Mouse (Mus musculus) regulatory T cell (primary cell): ENCODE results near the gene Lrrc46.

Experiments
- in situ Hi-C: fragments of 300-600 bp; cut with MboI, MseI; formaldehyde crosslinking; loops from one replicate; pipeline ENCODE4 v1.15.1; 2025; ENCODE audit warnings: high pct_unique_total_duplicates

Lrrc46 gene

DNA sequence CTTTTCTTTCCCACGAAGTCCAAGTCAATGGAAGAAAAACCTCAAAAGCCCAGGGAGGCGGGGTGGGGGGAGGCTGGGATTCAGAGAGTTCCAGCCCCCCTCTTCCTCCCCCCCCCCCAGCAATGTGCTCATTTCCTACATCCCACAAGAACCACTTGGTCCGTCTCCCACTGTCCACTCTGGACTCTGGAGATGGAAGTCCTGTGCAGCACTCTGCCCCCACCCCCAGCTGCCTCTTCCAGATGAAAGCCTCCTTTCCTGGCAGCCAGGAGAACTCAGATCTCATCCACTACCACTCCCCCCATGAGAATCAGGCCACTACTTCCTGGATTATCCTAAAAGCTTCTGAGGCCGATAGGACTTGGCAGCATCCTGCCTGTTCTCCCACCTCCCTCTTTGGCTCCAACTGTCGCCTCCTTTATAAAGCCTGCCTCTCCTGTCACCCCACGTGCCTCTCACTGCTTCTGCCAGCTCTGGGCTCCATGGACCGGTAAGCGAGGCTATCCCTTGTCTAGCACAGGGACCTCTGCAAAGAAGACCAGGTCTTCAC lies 28.0 kb downstream of the Lrrc46 start, which contains the start of gene Sp6:
Sp6 (plus strand) TSS at position 274 of the 550 bp plus-strand sequence.
- in situ Hi-C loops = loop anchor here (25.0 kb wide), 1 partner anchor 1151 kb away; no protein-coding TSS in a partner anchor

DNA sequence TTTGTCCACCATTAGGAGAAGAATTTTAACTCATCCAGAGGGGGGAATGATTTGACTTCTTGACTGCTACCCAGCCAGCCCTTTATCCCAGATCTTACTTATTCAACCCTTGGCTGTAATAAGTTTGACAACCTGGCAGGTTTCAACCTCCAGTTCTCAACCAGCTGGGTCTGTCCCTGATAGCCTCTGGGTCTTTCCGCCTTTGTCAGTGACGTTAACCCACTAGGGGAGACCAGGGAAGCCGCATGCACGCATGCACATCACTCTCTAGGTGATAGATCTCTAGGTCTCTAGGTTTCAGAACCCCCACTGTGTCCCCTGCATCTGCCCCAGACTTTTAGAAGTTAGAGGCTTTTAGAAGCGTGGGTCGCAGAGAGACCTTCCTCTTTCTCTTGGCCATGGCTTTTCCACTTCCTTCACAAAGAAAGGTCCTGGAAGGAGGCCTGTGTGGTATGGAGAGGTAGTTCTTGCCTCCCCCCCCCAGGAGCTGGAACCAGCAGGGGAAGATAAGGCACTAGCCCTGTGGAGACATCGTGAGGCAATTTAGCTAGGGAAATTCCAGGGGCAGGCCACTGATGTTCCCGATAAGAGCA lies 31.9 kb downstream of the Lrrc46 start:
- in situ Hi-C loops = loop anchor here (25.0 kb wide), 1 partner anchor 1147 kb away; no protein-coding TSS in a partner anchor

DNA sequence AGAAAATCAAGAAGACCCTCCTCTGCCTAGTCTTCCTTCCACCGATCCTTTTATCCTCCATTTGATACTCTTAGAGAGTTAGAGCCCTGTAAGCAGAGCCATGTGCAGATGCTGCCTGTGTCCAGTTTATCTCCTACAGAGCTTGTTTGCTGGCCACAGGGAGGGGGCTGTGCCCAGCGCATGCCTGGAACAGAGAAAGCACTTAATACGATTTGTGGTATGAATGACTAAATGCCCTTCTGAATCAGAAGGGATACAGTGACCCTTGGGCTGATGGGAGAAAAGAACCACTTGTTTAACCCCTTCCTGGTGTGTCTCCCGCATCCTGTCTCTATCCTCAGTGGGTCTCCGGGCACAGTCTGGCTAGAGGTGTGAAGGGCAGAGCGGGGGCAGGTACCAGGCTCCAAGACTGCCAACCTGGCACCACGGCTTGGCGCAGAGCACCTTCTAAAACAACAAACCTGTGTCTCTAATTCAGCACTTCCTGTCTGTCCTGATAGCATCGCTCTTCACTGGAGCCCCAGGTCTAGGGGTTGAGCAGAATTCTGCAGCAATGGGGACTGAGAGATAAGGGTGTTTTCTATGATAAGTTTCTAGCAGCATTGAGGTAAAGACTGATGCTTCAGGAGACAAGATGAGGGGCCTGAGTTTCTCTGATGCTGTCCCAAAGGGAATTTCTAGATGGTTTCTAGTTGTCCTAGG lies 34.0 kb downstream of the Lrrc46 start:
- in situ Hi-C loops = loop anchor here (25.0 kb wide), 1 partner anchor 1145 kb away; no protein-coding TSS in a partner anchor

DNA sequence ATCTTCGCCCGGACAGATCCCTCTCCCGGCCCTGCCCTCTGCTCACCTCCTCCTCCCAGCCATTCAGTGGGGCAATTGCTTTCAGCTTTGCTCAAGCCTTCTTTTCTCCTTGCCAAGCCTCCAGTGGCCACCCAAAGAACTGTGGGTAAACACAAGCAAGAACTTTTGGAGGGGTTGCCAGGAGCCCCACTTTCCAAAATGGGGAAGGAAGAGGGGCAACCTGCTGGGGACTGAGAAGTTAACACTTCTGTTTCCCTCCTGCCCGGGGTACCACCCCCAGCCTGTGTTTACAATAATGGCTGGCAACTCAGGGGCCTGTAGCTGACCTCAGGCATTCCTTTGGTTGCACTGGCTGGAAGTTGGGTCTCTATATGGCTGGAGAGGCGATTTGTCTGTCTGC lies 38.0 kb downstream of the Lrrc46 start:
- in situ Hi-C loops = loop anchor here (25.0 kb wide), 1 partner anchor 1141 kb away; no protein-coding TSS in a partner anchor

DNA sequence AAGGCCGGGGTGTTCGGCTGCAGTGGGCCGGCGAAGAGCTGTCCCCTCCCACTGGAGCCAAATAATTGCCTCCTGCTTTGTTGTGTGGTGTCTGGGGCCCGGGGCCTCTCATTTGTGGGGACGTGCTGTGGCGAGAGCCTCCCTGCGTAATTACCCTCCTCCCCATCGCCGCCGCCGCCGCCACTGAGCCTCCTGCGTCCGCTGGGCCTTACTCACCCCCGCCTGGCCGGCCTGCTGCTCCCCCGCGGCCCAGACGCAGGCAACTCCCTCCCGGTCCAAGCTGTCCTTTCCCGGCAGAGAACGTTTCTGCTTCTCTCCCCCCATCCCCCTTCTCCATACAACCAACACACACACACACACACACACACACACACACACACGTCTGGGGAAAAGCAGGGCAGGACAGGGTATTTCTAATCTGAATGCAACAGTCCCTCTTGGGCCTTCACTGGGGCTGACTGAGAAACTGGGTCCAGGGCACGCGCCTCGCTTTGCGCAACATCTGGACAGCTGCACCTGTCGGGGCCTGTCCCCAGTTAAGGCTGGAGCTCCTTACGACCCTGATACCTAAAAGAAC lies 43.7 kb downstream of the Lrrc46 start:
- in situ Hi-C loops = no loop called here

DNA sequence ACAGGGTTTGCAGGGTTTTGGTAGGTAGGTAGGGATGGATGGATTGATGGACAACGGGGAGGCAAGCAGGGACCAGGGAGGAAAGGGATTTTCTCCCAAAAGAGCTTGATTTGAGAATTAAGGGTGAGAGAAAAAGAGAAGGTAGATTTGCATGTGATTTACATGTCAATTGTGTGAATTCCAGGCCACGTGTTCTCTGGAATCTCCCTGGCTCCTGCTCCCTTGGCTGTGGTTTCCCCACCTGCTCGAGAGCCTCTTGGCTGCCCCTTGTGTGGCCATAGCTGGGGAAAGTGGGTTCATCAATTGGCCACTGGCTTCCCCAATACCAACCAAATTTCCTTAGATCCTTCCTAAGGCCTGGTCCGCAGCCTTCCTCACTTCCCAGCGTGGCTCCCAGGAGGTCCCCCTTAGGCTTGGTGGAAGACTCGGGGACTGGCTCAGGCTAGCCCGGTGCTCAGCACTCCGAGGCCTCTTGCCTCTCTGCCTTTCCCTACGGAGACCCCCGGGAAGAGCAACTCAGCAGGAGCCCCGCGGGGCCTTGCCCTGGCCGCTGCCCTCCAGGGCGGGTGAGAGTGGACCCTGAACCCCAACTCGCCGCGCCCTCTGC lies 44.3 kb downstream of the Lrrc46 start:
- in situ Hi-C loops = no loop called here

DNA sequence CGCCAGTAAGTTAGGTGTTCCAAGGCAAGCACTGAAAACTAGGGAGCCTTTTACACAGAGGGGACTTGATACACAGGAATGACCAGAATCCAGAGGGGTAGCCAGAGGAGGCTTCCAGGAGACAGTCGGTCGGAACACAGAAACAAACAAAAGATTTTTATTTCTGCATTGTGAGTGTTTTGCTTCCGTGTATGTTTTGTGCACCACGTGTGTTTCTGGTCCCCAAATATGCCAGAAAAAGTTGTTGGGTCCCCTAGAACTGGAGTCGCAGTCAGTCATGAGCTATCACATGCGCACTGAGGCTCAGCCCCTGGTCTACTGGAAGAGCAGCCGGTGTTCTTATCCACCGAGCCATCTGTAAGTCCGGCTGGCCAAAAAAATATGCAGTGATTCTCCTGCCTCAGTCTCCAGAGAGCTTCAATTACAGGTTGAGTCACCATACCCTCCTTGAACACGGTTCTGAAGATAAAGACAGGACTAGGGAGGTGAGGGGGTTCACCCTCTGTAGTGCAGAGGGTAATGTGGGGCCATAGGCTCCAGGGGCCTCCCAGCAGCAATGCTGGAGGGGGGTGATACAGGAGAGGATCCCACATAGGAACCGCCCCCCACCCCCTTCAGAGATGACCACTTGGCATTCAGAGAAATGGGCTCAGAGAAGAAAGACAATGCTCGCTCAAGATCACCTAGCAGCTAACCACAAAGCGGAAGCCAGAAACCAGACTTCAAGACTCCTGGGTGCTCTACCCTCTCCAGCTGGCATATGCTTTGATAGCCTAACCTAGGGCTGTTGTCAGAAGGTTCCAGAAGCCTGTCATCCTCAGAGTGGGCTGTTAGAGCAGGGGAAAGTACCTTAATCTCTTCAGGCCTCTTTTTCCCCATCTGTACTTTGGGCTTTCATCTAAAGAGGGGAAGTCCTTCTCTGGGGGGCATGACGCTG lies 45.1 kb downstream of the Lrrc46 start:
- in situ Hi-C loops = no loop called here

DNA sequence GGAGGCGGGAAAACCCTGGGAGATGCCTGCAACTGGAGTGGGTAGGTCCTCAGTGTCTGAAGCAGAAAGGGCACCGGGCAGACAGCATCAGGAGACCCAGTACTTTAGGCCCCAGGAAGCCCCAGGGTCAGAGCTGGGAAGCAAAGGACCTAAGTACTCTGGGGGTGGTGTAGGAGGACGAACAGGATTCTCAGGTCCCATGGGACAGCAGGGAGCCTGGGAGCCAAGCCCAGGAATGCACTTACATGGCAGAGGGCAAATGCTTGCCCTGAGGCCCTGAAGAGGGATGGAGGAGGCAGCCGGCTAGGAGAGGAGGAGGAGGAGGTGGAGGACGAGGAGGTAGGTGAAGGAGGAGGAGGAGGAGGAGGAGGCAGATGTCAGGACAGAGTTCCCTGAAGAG lies 46.2 kb downstream of the Lrrc46 start:
- in situ Hi-C loops = no loop called here

DNA sequence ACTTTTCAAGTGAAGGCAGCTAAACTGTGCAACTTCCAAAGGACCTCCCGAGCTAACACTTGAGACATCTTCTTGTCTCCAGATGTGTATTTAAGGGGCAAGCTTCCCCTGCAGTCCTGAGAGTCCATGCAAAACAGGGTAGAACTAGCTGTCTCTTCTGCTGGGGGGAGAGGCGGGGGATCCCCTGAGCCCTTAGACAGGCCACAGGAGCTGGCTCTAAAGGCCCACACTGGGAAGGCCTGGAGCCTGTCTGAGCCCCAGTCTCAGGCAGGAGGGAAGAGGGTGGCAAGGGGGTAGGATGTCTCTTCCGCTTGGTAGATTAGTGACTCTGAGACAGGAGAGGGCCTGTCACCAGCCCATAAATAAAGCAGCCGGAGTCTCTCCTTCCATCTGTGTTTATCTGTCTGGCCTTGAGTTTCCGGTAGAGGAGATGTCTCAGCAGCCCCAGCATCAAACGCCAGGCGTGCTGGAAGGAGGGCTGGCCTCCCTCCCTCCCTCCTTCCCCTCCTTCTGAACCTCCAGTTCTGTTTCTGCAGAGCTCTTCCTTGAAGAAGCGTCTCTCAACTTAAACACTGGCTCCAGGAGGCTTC lies 48.4 kb downstream of the Lrrc46 start:
- in situ Hi-C loops = no loop called here

DNA sequence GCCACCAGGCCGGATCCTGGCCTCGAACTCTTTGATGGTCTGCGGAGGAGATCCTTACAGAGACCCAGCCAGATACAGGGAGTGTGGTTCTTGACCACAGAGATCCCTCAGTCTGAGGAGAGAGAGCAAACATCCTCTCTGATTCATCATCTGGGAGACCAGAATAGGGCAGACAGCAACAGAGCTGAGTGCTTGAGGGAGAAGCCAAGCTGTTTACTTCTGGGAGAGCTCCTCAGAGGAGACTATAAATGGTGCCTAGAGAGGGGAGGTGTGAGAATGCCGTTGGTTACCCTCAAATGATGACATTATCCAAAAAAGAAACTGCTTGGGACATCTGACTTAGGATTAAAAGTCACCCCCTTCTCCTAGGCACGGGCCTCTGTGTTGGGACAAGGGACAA lies 49.7 kb downstream of the Lrrc46 start:
- in situ Hi-C loops = no loop called here

DNA sequence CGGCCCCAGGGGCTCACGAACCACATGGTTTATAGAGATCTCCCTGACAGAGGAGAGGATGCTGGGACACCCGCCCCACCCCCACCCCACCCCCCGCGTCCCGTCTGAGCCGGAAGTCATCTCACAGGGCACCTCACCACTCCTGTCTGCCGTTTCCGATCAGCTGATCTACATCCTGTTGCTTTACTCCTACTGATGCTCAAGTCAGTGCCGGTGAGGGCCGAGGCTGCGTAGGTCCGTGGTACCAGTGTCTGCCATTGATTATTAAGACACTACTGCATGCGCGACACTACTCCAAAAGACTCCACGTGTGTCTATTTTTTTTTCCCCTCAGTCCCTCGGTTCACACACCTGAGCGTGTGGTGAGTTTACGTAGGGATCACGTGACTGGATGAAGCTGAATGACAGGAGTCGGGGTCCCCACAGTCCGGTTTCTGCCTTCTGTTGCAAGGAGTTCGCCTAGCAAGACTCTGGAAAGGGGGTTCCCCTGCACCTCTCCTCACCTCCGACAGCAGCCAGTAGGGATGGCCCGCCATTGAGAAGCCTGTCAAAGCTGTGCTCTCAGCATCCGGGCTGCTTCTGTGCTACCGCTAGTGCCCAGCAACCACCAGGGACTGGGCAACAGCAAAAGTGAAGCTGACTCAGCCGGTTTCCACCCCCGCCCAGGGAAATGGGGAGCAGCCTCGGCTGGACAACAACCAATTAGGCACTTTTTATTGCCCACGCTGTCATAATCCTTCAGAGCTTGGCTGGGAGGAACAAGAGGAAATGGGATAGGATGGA lies 53.1 kb downstream of the Lrrc46 start:
- in situ Hi-C loops = loop anchor here (5.0 kb wide), 1 partner anchor 34 kb away; no protein-coding TSS in a partner anchor

DNA sequence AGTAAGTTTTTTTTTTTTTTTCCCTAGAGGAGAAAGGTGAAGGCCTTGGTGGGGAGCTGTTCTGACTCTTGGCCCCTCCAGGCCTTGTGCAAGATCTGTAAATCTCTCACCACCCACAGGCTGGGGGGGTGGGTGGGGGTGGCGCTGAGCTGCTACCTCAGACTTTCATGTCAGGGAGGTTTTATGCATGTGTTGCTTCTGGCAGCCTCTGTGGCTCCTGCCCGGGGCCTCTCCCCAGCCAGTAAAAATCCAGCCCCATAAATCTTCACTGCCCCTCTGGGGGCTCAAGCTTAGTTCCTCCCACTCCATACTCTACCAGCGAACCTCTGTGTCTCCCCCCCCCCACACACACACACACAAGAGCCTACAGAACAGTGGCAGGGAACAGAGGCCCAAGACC lies 54.7 kb downstream of the Lrrc46 start:
- in situ Hi-C loops = loop anchor here (5.0 kb wide), 1 partner anchor 36 kb away; no protein-coding TSS in a partner anchor

DNA sequence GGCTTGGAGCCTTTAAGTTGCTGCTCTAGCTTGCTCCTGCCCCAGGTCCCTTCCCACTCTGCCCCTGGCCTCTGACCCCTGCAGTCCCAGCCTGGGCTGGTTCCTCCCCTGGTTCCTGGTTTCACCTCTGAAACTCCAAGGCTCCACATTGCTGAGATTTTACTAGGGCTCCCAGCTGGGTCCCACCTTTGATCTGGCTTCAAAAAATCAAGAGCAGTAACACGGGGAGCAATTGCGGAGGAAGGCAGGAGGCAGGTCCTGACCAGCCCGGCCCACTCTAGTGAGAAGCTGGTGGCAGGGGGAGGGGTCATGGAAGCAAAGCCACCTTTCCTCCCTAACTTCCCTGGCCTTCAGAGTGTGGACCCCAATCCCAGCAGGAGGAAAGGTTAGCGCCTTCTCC lies 56.3 kb downstream of the Lrrc46 start:
- in situ Hi-C loops = loop anchor here (5.0 kb wide), 1 partner anchor 37 kb away; no protein-coding TSS in a partner anchor
